Mouse (Mus musculus) small intestine, adult 2 months (tissue): ENCODE results near the gene Gngt1. TPM values are rescaled to one million over a fixed set of nuclear protein-coding genes. Genes with fewer than 3 reads are reported as not detected.
A peak's percentile ranks its signal among the peaks of the same experiment; 100 is the strongest.

Experiments
- H3K27ac ChIP-seq: fragments of 200-500 bp; 2 replicates; pipeline ENCODE4 v1.5.1; 2012; ENCODE audit warnings: low read depth, low read length, control low read depth, inconsistent platforms; ENCODE audit not compliant: insufficient read depth
- H3K27me3 ChIP-seq: fragments of 200-500 bp; 2 replicates; pipeline ENCODE4 v1.6.1; 2012; ENCODE audit warnings: mild to moderate bottlenecking, moderate library complexity, low read length, inconsistent platforms; ENCODE audit not compliant: control insufficient read depth, insufficient read depth
- H3K36me3 ChIP-seq: fragments of 200-500 bp; 2 replicates; pipeline ENCODE4 v1.6.1; 2012; ENCODE audit warnings: mild to moderate bottlenecking, low read length, control low read depth, inconsistent platforms; ENCODE audit not compliant: control insufficient read depth, insufficient read depth
- H3K4me1 ChIP-seq: fragments of 200-500 bp; 2 replicates; pipeline ENCODE4 v1.6.1; 2012; ENCODE audit warnings: low read length, inconsistent platforms, mixed read lengths; ENCODE audit not compliant: control insufficient read depth, insufficient read depth, insufficient read length
- H3K4me3 ChIP-seq: fragments of 200-500 bp; 2 replicates; pipeline ENCODE4 v1.5.1; 2012; ENCODE audit warnings: low read depth, mild to moderate bottlenecking, control low read depth, inconsistent platforms, low read length, moderate library complexity
- CTCF ChIP-seq: fragments of 200-500 bp; IDR thresholded peaks from 2 replicates; pipeline ENCODE4 v1.5.1; 2012; ENCODE audit warnings: low read depth, mild to moderate bottlenecking, control low read depth, inconsistent platforms, low read length, moderate library complexity, mixed read lengths; ENCODE audit not compliant: insufficient replicate concordance, insufficient read length; ENCODE audit errors: extremely low read depth
- POLR2A ChIP-seq: fragments of 200-500 bp; IDR thresholded peaks from 2 replicates; pipeline ENCODE4 v1.6.1; 2012; ENCODE audit warnings: low read depth, mild to moderate bottlenecking, control low read depth, inconsistent platforms, low read length, moderate library complexity
- whole genome bisulfite sequencing: fragments of 180-500 bp; shearing (Covaris S2); methylation state at CpG from one replicate; pipeline ENCODE4 v1.1.7; 2018; 5-methylcytosine and 5-hydroxymethylcytosine counted together
- polyA plus RNA-seq: library from polyadenylated mRNA; depleted of rRNA; stranded (reverse); fragments of >200 nt; gene quantifications from 2 replicates; pipeline ENCODE4 v1.2.3, GENCODE M21; 2012; rRNA removed

Gngt1 gene
- not detected in 2 replicates for polyA plus RNA-seq

DNA sequence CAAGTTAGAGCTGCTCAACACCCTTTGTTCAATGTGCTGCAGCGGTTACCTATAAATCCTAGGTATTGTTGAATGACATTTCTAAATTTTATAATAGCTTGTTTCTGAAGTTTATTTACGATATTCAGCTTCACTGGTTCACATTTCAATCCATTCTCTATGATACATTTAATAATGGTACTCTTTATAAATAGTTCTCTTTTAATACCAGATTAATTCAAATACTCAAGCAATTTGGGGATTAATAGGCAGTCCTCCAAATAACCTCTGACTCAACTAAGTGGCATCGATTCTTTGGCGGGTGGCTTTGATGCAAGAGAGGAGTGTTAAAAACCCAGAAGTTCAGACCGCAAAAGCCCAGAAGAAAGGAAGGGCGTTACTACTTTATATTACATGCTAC lies at the start of gene Gngt1:
TSS of gene Gngt1 (plus strand) at position 301 of the 400 bp plus-strand sequence.
- H3K4me1 ChIP-seq: peaks cover 3% of the 10 kb centered on the region; the same call in 1 of the 2 replicates
- H3K36me3 ChIP-seq: no peaks in the 10 kb centered on the region
- WGBS: 86% methylated on average over 6 of the region's 6 CpGs
- no peak within 1 kb of the TSS for H3K4me3 ChIP-seq
- H3K27me3 ChIP-seq: no peaks in the 10 kb centered on the region
- no peak within 1 kb of the TSS for H3K27ac ChIP-seq
- TF ChIP-seq POLR2A (no peak), CTCF (no peak)

DNA sequence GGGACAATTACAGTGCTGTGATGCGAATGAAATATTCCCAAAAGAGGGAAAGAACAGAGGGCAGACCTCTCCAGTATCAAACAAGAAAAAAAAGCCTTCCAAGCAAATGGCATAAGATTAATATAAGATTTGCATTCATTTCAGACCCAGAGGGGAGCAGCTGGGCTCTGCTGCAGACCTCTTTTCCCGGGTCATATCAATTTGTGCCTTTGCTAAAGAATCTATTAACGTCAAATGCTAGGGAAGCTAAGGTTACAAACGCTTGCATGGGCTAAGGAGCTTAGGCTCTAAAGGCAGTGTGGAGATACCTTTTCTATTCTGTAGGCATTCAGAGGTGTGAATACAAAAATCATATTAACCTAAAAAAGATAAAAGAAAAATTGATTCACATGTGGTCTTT lies 38.6 kb upstream of the Gngt1 start:
- Histone ChIP-seq H3K27me3 (no peaks in the 10 kb centered on the region), H3K4me1 (no peaks in the 10 kb centered on the region), H3K27ac (no peak overlapping the region), H3K36me3 (no peaks in the 10 kb centered on the region), H3K4me3 (no peak overlapping the region)
- TF ChIP-seq POLR2A (no peak), CTCF (no peak)
- 70% methylated on average over 4 of the region's 4 CpGs for WGBS

DNA sequence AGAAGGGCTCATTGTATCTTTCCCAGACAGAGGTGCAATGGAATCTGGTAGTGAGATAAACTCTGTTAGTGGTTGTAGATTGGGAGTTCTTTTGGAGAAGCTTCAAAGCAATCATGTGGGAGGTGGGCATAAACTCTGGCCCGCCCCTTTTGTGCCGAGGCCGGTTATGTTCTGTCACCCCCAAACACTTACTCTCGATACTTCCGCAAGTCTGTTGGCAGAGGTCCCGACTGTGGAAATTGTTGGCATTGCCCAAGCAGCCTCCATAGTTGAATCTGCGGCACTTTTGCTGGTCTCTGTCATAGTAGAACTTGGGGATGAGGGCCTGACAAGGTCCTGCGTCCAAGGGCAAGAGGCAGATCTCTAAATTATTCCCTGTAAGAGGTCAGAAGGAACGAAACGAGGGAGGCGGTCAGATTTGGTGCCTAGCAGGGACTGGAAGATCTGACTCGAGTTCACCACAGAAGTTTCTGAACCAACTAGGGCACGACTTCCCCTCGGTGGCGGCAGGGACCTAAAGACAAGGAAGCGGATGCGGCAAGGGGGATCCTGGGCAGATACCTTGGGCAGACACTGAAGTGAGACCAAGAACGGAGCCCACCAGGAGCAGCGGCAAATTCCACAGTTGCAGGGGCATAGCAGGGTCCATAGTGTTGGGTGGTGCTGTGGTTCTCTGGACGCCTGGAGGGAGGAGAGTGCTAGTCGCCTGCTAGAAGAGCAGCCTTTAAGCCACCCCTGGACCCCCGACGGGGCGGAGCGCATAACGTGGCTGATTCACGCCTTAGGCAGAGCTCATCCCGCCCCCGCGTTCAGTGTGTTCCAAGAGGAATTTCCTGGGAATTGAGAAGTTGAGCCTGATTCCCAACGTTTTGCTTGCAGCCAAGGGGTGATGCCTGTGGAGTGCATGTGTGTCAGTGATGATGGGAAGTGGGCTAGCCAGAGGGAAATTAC lies 25.6 kb upstream of the Gngt1 start:
- H3K36me3 ChIP-seq: no peaks in the 10 kb centered on the region
- peak overlapping the region; percentile 47 for H3K4me3 ChIP-seq
- WGBS: 40% methylated on average over 31 of the region's 31 CpGs
- TF ChIP-seq POLR2A: no peak
- TF ChIP-seq CTCF: no peak
- H3K4me1 ChIP-seq: peaks cover 3% of the 10 kb centered on the region; the same call in 1 of the 2 replicates
- no peak overlapping the region for H3K27ac ChIP-seq
- no peaks in the 10 kb centered on the region for H3K27me3 ChIP-seq

DNA sequence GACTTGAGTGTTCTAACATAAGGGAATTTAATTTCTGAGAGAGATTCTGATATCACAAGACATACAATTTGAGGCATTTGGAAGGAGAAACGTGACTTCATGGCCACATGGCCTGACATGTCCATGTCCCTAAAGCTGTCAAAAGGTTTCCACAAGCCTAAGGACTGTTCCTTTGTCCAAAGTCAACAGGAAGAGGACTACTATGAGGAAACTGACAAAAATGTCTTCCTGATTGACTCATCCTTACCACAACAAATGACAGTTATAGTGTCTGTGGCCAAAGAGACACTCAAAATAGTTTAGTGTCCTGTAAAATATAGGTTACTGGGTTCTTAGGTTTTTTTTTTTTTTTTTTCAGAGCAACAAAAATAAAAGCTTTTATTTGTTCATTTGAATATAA lies 19.9 kb upstream of the Gngt1 start:
- 69% methylated on average over 1 of the region's 1 CpGs for WGBS
- H3K36me3 ChIP-seq: no peaks in the 10 kb centered on the region

DNA sequence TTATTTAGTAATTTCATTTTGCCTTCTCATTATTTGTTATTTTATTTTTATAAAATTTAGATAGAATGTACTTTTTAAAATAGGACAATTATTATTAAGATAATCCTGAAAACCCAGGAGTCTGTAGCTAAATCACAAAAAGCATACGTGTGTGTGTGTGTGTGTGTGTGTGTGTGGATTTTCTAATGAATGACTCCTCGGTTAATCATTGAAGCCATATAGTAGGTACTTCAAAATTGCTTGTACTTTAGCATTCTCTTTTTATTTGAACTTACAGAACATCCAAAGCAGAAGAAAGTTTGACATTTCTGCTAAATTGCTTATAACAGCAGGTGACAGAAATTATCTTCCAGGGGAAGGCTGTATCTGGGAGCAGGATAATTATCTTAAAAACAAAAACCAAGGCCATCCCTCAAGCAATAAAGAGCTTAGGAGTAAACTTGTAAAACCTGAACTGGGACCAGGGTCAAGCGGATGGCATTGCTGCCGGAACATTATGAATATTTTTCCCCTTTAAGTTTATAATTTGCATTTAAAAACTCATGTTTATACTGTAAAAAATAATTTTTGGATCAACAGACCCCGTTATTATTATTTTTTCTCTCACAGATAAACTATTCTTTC lies 10.8 kb upstream of the Gngt1 start:
- Histone ChIP-seq H3K4me1 (no peaks in the 10 kb centered on the region), H3K27ac (no peak overlapping the region), H3K27me3 (no peaks in the 10 kb centered on the region), H3K4me3 (no peak overlapping the region), H3K36me3 (no peaks in the 10 kb centered on the region)
- TF ChIP-seq POLR2A (no peak), CTCF (no peak)
- WGBS: 61% methylated on average over 5 of the region's 5 CpGs

More for the DNA sequence above, 19.9 kb upstream of the Gngt1 start:
- Histone ChIP-seq H3K27me3 (no peaks in the 10 kb centered on the region), H3K27ac (no peak overlapping the region), H3K4me3 (no peak overlapping the region), H3K4me1 (no peaks in the 10 kb centered on the region)
- TF ChIP-seq CTCF (no peak), POLR2A (no peak)

DNA sequence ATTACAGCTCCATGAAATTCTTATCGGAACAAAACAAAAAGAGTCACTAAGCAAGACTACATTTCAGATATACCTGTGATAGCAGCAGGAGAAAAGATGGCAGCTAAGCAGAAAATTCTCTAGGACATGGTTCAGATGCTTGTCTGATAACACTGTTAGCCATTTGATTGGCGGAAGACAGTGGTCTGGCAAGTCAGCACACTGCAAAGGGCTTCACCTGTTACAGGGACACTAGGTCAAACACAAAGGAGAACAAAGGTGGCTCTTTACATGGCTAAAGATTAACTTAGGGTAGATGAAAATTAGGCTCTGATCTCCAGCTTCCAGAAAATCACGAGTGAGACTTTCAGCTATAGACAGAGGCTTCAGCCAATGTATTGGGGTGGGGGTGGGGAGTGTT lies 4.8 kb upstream of the Gngt1 start, which contains the start of gene Tfpi2:
TSS of gene Tfpi2 (minus strand) at position 170 of the 400 bp plus-strand sequence.
- Histone ChIP-seq H3K27ac (peak within 1 kb of the TSS; percentile 78), H3K27me3 (no peaks in the 10 kb centered on the region), H3K36me3 (no peaks in the 10 kb centered on the region), H3K4me1 (peaks cover 3% of the 10 kb centered on the region; the same call in 1 of the 2 replicates), H3K4me3 (no peak within 1 kb of the TSS)
- no peak for TF ChIP-seq POLR2A
- TF ChIP-seq CTCF: no peak
- 23% methylated on average over 3 of the region's 3 CpGs for WGBS

DNA sequence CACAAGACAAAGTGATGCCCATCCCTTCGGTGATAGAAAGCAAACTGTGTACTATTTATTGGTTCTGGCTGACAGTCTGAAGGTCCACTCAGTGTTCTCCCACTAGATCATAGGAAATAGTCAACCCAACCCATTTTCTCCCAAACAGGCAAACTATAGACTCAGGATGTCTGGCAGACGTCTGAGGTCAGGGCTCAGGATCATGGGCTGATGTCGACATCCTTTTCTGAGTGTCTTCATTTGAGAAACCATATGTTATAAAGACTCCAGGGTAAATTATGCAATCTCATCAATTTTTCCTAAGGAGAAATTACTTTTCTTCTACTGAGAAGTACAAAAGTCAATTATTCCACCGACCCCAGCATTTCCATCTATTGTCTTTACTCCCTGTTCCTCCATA lies 4.5 kb downstream of the Gngt1 start:
- 78% methylated on average over 4 of the region's 4 CpGs for WGBS
- H3K27ac ChIP-seq: no peak overlapping the region
- H3K4me1 ChIP-seq: no peaks in the 10 kb centered on the region
- H3K4me3 ChIP-seq: no peak overlapping the region
- H3K36me3 ChIP-seq: no peaks in the 10 kb centered on the region
- TF ChIP-seq CTCF: no peak
- no peak for TF ChIP-seq POLR2A
- H3K27me3 ChIP-seq: no peaks in the 10 kb centered on the region
